Mouse (Mus musculus): ENCODE results near the gene Vkorc1l1.

GRCm38 (mm10) chr5:129993374-129993773 is 51.6 kb downstream of the Vkorc1l1 start:
- TF ChIP-seq POLR2A (IDR thresholded peaks at IDR 0.05; ENCODE audit: borderline replicate concordance, control insufficient read depth, low read depth, low read length) = no peak
- no peak for TF ChIP-seq CTCF (IDR thresholded peaks at IDR 0.05; ENCODE audit: control insufficient read depth, insufficient read depth, low read length)
